Mouse (Mus musculus) spleen, postnatal 10 days (tissue): ENCODE data around the gene Olfr493.

Source experiments
- DNase-seq, 2 experiments: peaks; one replicate each; pipeline ENCODE4 v3.0.0; 2021 to 2022; ENCODE audit warnings: low spot score in 2 of 2

The Olfr493 gene

DNA sequence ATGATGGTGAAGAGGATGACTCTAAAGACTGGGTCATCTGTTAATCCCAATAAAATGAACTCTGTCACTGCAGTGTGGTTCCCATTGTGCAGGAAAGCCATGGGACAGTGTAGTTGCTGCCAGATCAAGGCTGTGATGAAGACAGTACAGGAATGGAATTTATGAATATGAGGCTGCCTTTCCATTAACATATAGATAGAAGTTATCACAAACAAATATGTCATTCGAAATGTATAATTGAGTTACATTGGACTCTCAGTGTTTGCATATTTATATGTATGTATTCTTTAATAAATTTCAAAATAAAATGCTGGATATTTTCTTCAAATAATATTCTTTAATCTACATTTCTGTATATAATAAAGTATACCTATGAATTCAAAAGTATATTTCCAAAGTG, at the start of gene Olfr493:
TSS of gene Olfr493 (minus strand) at position 101 of the 400 bp plus-strand sequence.
- no peak for DNase-seq

GRCm38 (mm10) chr7:108392867-108393266, 46.1 kb upstream of the Olfr493 start, which contains the start of gene Olfr495:
TSS of gene Olfr495 (plus strand) at chr7:108393167.
- DNase-seq, result no peak

- DNase-seq, result no peak
Measured at GRCm38 (mm10) chr7:108365035-108365434, 18.3 kb upstream of the Olfr493 start, which contains the start of gene Olfr494. TSS of gene Olfr494 (plus strand) at chr7:108365335.

- DNase-seq, result no peak
Measured at GRCm38 (mm10) chr7:108323574-108323973, 23.2 kb downstream of the Olfr493 start, which contains the start of gene Olfr492. TSS of gene Olfr492 (minus strand) at chr7:108323674.

DNA sequence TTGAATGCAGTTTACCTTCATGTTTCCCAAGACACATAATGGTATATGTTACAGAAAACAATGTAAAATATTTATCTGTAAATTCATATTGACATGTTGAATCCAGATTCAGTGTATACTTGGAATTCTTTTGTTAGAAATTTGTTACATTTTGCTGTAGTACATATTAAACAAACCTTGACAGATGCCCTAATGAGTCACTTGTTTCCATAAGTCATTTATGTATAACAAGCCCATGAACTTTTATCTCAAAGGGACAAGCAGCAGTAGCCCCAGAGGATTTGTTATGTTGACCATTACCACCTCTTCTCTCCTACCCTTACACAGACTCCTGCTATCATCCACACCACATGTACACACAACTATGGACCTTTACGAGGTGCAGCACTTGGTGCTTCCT, 33.6 kb downstream of the Olfr493 start, which contains the start of gene Olfr491:
TSS of gene Olfr491 (plus strand) at position 301 of the 400 bp plus-strand sequence.
- DNase-seq, result no peak
